Mouse (Mus musculus) midbrain, embryonic 16.5 days (tissue): ENCODE measurements around the gene Olfr1440. TPM values are rescaled to one million over a fixed set of nuclear protein-coding genes. Genes with fewer than 3 reads are reported as not detected.

Experiments used
- ATAC-seq: fragments of 200-750 bp; cut with Nextera tagmentation; 2 replicates; pipeline ENCODE4 v1.8.0; 2017; ENCODE audit warnings: moderate TSS enrichment
- H3K27ac ChIP-seq: fragments of 300-500 bp; sonication (generic); 2 replicates; pipeline ENCODE4 v1.5.1; 2014; ENCODE audit warnings: mild to moderate bottlenecking, low read length, mixed read lengths
- H3K27me3 ChIP-seq: fragments of 300-500 bp; sonication (generic); 2 replicates; pipeline ENCODE4 v1.6.1; 2014; ENCODE audit warnings: low read depth, low read length, mixed read lengths; ENCODE audit not compliant: control insufficient read depth, insufficient read depth
- H3K36me3 ChIP-seq: fragments of 300-500 bp; sonication (generic); 2 replicates; pipeline ENCODE4 v1.6.1; 2014; ENCODE audit warnings: mild to moderate bottlenecking, low read length, moderate library complexity, mixed read lengths; ENCODE audit not compliant: control insufficient read depth, insufficient read depth
- H3K4me1 ChIP-seq: fragments of 300-500 bp; sonication (generic); 2 replicates; pipeline ENCODE4 v1.6.1; 2014; ENCODE audit warnings: mild to moderate bottlenecking, low read length, mixed read lengths; ENCODE audit not compliant: control insufficient read depth, insufficient read depth
- H3K4me2 ChIP-seq: fragments of 300-500 bp; sonication (generic); 2 replicates; pipeline ENCODE4 v1.6.1; 2014; ENCODE audit warnings: mild to moderate bottlenecking, low read length, mixed read lengths
- H3K4me3 ChIP-seq: fragments of 300-500 bp; sonication (generic); 2 replicates; pipeline ENCODE4 v1.5.1; 2014; ENCODE audit warnings: low read depth, mild to moderate bottlenecking, low read length, moderate library complexity, mixed read lengths
- H3K9ac ChIP-seq: fragments of 300-500 bp; sonication (generic); 2 replicates; pipeline ENCODE4 v1.6.1; 2014; ENCODE audit warnings: low read depth, low read length, mixed read lengths
- H3K9me3 ChIP-seq: fragments of 300-500 bp; sonication (generic); replicated peaks from 2 replicates; pipeline ENCODE4 v1.6.1; 2014; ENCODE audit warnings: mild to moderate bottlenecking, low read length, mixed read lengths; ENCODE audit not compliant: control insufficient read depth, poor library complexity, severe bottlenecking
- WGBS: fragments of 180-500 bp; shearing (Covaris S2); extraction: QIAGEN DNeasy Blood & Tissue Kit; methylation state at CpG from one replicate; pipeline ENCODE4 v1.1.7; 2014; 5-methylcytosine and 5-hydroxymethylcytosine counted together
- polyA plus RNA-seq: library from polyadenylated mRNA; unstranded; fragments of >200 nt; fragmentation: Nextera tagmentation; extraction: Ambion mirVana; gene quantifications from 2 replicates; pipeline ENCODE4 v1.2.1, GENCODE M21; 2015

Gene Olfr1440
- polyA plus RNA-seq: not detected in 2 replicates

- no peaks in the 10 kb centered on the region for H3K36me3 ChIP-seq
- 83% methylated on average over 2 of the region's 2 CpGs for WGBS
- H3K4me1 ChIP-seq: no peaks in the 10 kb centered on the region
- no peak for ATAC-seq
- H3K4me2 ChIP-seq: no peak within 1 kb of the TSS
- no peaks in the 10 kb centered on the region for H3K9me3 ChIP-seq
- no peaks in the 10 kb centered on the region for H3K27me3 ChIP-seq
- H3K4me3 ChIP-seq: no peak within 1 kb of the TSS
- H3K9ac ChIP-seq: no peak within 1 kb of the TSS
- no peak within 1 kb of the TSS for H3K27ac ChIP-seq
Measured at GRCm38 (mm10) chr19:12386979-12387378, at the start of gene Olfr1440. Olfr1440 (plus strand) TSS chr19:12387279.

- no peak overlapping the region for H3K9ac ChIP-seq
- no peaks in the 10 kb centered on the region for H3K9me3 ChIP-seq
- no peak for ATAC-seq
- no peaks in the 10 kb centered on the region for H3K27me3 ChIP-seq
- H3K36me3 ChIP-seq: no peaks in the 10 kb centered on the region
- no peak overlapping the region for H3K27ac ChIP-seq
- 84% methylated on average over 3 of the region's 3 CpGs for WGBS
- no peaks in the 10 kb centered on the region for H3K4me1 ChIP-seq
- no peak overlapping the region for H3K4me2 ChIP-seq
- H3K4me3 ChIP-seq: no peak overlapping the region
Measured at GRCm38 (mm10) chr19:12373004-12373403, 14.1 kb upstream of the Olfr1440 start.

GRCm38 (mm10) chr19:12374465-12375025, 12.5 kb upstream of the Olfr1440 start:
- Histone ChIP-seq H3K27ac (no peak overlapping the region), H3K9me3 (no peaks in the 10 kb centered on the region), H3K36me3 (no peaks in the 10 kb centered on the region), H3K9ac (no peak overlapping the region), H3K4me2 (no peak overlapping the region), H3K4me3 (no peak overlapping the region), H3K4me1 (no peaks in the 10 kb centered on the region), H3K27me3 (no peaks in the 10 kb centered on the region)
- 70% methylated on average over 2 of the region's 2 CpGs for WGBS
- ATAC-seq: no peak

GRCm38 (mm10) chr19:12413737-12414136, 26.7 kb downstream of the Olfr1440 start:
- H3K9ac ChIP-seq: no peak overlapping the region
- no peaks in the 10 kb centered on the region for H3K36me3 ChIP-seq
- H3K27me3 ChIP-seq: no peaks in the 10 kb centered on the region
- no peak overlapping the region for H3K4me2 ChIP-seq
- H3K4me1 ChIP-seq: no peaks in the 10 kb centered on the region
- no peak overlapping the region for H3K4me3 ChIP-seq
- H3K9me3 ChIP-seq: no peaks in the 10 kb centered on the region
- ATAC-seq: no peak
- H3K27ac ChIP-seq: no peak overlapping the region

GRCm38 (mm10) chr19:12417361-12417760, 30.3 kb downstream of the Olfr1440 start, which contains the start of gene Olfr1441:
Olfr1441 (plus strand) TSS chr19:12417433.
- ATAC-seq: no peak
- no peak within 1 kb of the TSS for H3K4me3 ChIP-seq
- H3K36me3 ChIP-seq: no peaks in the 10 kb centered on the region
- no peaks in the 10 kb centered on the region for H3K27me3 ChIP-seq
- no peaks in the 10 kb centered on the region for H3K4me1 ChIP-seq
- no peaks in the 10 kb centered on the region for H3K9me3 ChIP-seq
- no peak within 1 kb of the TSS for H3K9ac ChIP-seq
- H3K4me2 ChIP-seq: no peak within 1 kb of the TSS
- H3K27ac ChIP-seq: no peak within 1 kb of the TSS

- Histone ChIP-seq H3K36me3 (no peaks in the 10 kb centered on the region), H3K9ac (no peak overlapping the region), H3K9me3 (no peaks in the 10 kb centered on the region), H3K27ac (no peak overlapping the region), H3K4me3 (no peak overlapping the region), H3K4me1 (no peaks in the 10 kb centered on the region), H3K4me2 (no peak overlapping the region), H3K27me3 (no peaks in the 10 kb centered on the region)
- ATAC-seq: no peak
- WGBS: 90% methylated on average over 3 of the region's 3 CpGs
Measured at GRCm38 (mm10) chr19:12418312-12418711, 31.2 kb downstream of the Olfr1440 start.

GRCm38 (mm10) chr19:12420555-12420954, 33.5 kb downstream of the Olfr1440 start:
- H3K27ac ChIP-seq: no peak overlapping the region
- no peaks in the 10 kb centered on the region for H3K4me1 ChIP-seq
- H3K36me3 ChIP-seq: no peaks in the 10 kb centered on the region
- no peak overlapping the region for H3K4me2 ChIP-seq
- 85% methylated on average over 6 of the region's 6 CpGs for WGBS
- no peaks in the 10 kb centered on the region for H3K27me3 ChIP-seq
- no peak overlapping the region for H3K9ac ChIP-seq
- no peak for ATAC-seq
- H3K9me3 ChIP-seq: no peaks in the 10 kb centered on the region
- H3K4me3 ChIP-seq: no peak overlapping the region

- Histone ChIP-seq H3K9me3 (no peaks in the 10 kb centered on the region), H3K4me1 (no peaks in the 10 kb centered on the region), H3K4me2 (no peak overlapping the region), H3K27me3 (no peaks in the 10 kb centered on the region), H3K36me3 (no peaks in the 10 kb centered on the region), H3K4me3 (no peak overlapping the region), H3K27ac (no peak overlapping the region), H3K9ac (no peak overlapping the region)
- 67% methylated on average over 1 of the region's 1 CpGs for WGBS
- ATAC-seq: no peak
Measured at GRCm38 (mm10) chr19:12421680-12422079, 34.6 kb downstream of the Olfr1440 start.

- ATAC-seq: no peak
- Histone ChIP-seq H3K4me3 (no peak overlapping the region), H3K4me1 (no peaks in the 10 kb centered on the region), H3K27ac (no peak overlapping the region), H3K9ac (no peak overlapping the region), H3K27me3 (no peaks in the 10 kb centered on the region), H3K36me3 (no peaks in the 10 kb centered on the region), H3K9me3 (no peaks in the 10 kb centered on the region), H3K4me2 (no peak overlapping the region)
- whole genome bisulfite sequencing: 97% methylated on average over 5 of the region's 5 CpGs
Measured at GRCm38 (mm10) chr19:12427101-12427500, 40.0 kb downstream of the Olfr1440 start.
